In the genomic region with DNA sequence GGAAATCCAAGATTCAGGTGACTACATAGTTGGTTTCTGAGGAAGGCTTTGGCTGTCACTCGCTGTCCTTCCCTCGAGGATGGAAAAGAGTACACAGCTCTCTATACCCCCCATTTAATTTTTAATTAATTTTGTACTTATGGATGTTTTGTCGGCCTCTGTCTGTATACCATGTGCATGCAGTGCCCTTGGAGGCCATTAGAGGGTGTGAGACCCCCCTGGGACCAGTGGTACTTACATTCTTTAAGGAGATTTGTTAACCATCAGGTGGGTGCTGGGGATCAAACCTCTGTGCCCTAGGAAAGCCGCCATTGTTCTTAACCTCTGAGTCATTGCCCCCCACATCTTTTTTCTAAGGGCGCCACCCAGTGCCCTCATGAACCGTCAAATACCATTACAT, we compare ENCODE assay signal across 28 mouse cellular contexts. TPM values are rescaled to one million over a fixed set of nuclear protein-coding genes. Genes with fewer than 3 reads are reported as not detected.
A peak's percentile ranks its signal among the peaks of the same experiment; 100 is the strongest.
DNase-seq lines count a peak whose midpoint lies in the region; ATAC-seq and TF ChIP-seq lines count a peak whose summit lies in the region.
"Had no signal": no experiment of that assay in that cellular context is flagged by ENCODE, and none has a peak within 500 bp of the region (broad histone marks: within the 10 kb centered on the region; RNA-seq: fewer than 3 reads in every experiment).

No protein-coding gene starts in this region.

- no peak for TF ChIP-seq EP300 in ES-Bruce4 (IDR thresholded peaks at IDR 0.05; ENCODE audit: insufficient read depth, low read depth, low read length)

- no peak overlapping the region for H3K9ac ChIP-seq in intestine, postnatal 0 days (ENCODE audit: low read depth, low read length)
- H3K9ac ChIP-seq in intestine, embryonic 16.5 days (ENCODE audit: low read depth, low read length), result no peak overlapping the region
- H3K9ac ChIP-seq in lung, embryonic 14.5 days, result no peak overlapping the region
- no peak overlapping the region for H3K9ac ChIP-seq in ES-Bruce4 (ENCODE audit: low read depth, poor library complexity, severe bottlenecking)
- H3K9ac ChIP-seq: limb, embryonic 12.5 days; liver, embryonic 13.5 days; midbrain, embryonic 13.5 days had no signal

- no peaks in the 10 kb centered on the region for H3K27me3 ChIP-seq in intestine, postnatal 0 days (replicated peaks; ENCODE audit: control insufficient read depth, insufficient read depth, low read length)
- H3K27me3 ChIP-seq in intestine, embryonic 16.5 days (replicated peaks; ENCODE audit: control insufficient read depth, insufficient read depth, low read length), result no peaks in the 10 kb centered on the region
- no peaks in the 10 kb centered on the region for H3K27me3 ChIP-seq in lung, embryonic 14.5 days (ENCODE audit: insufficient read depth, low read length)
- H3K27me3 ChIP-seq in ES-Bruce4 (ENCODE audit: control insufficient read depth, insufficient read depth, low read length, poor library complexity, severe bottlenecking), result no peaks in the 10 kb centered on the region

- 77% methylated on average over 6 of the region's 6 CpGs for WGBS in intestine, postnatal 0 days
- 78% methylated on average over 6 of the region's 6 CpGs for WGBS in intestine, embryonic 16.5 days
- WGBS in lung, embryonic 14.5 days, result 71% methylated on average over 6 of the region's 6 CpGs

- no peaks in the 10 kb centered on the region for H3K4me1 ChIP-seq in intestine, postnatal 0 days (replicated peaks; ENCODE audit: control insufficient read depth, insufficient read depth, low read length)
- H3K4me1 ChIP-seq in intestine, embryonic 16.5 days (ENCODE audit: control insufficient read depth, insufficient read depth, low read length), result peaks cover 6% of the 10 kb centered on the region; the same call in 1 of the 2 replicates
- H3K4me1 ChIP-seq in lung, embryonic 14.5 days (ENCODE audit: insufficient read depth), result no peaks in the 10 kb centered on the region
- no peaks in the 10 kb centered on the region for H3K4me1 ChIP-seq in ES-Bruce4 (ENCODE audit: control insufficient read depth, insufficient read depth, low read length)
- H3K4me1 ChIP-seq: limb, embryonic 12.5 days; liver, embryonic 13.5 days had no signal

- no peak overlapping the region for H3K4me2 ChIP-seq in intestine, postnatal 0 days (replicated peaks; ENCODE audit: low read depth)
- no peak overlapping the region for H3K4me2 ChIP-seq in intestine, embryonic 16.5 days (ENCODE audit: low read depth, low read length)
- no peak overlapping the region for H3K4me2 ChIP-seq in lung, embryonic 14.5 days
- H3K4me2 ChIP-seq: limb, embryonic 12.5 days; liver, embryonic 13.5 days; midbrain, embryonic 13.5 days had no signal

- DNase-seq in lung, embryonic 14.5 days, result no peak
- no peak for DNase-seq in lung, postnatal 10 days
- DNase-seq in brain, embryonic 14.5 days (ENCODE audit: low read depth), result no peak
- DNase-seq in adrenal gland, postnatal 14 days, result no peak
- DNase-seq: cerebellum, adult 11-12 months; cerebellum, postnatal 14 days; gastrocnemius, postnatal 36 days; kidney, adult 2 months; kidney, postnatal 10 days; liver, embryonic 13.5 days; lung, postnatal 14 days; right cerebral cortex, postnatal 25 days; spleen, adult 18-20 months; thymus, postnatal 25 days had no signal

- H3K27ac ChIP-seq in intestine, postnatal 0 days (ENCODE audit: low read depth, low read length), result no peak overlapping the region
- no peak overlapping the region for H3K27ac ChIP-seq in intestine, embryonic 16.5 days (ENCODE audit: low read length)
- no peak overlapping the region for H3K27ac ChIP-seq in lung, embryonic 14.5 days (ENCODE audit: low read depth)
- no peak overlapping the region for H3K27ac ChIP-seq in ES-Bruce4 (ENCODE audit: insufficient read depth, low read length)
- H3K27ac ChIP-seq: forebrain, embryonic 10.5 days; heart, embryonic 10.5 days; hindbrain, embryonic 10.5 days; limb, embryonic 12.5 days; liver, embryonic 13.5 days; midbrain, embryonic 13.5 days had no signal

- peaks cover 52% of the 10 kb centered on the region for H3K36me3 ChIP-seq in intestine, postnatal 0 days (ENCODE audit: control insufficient read depth, insufficient read depth)
- H3K36me3 ChIP-seq in intestine, embryonic 16.5 days (ENCODE audit: control insufficient read depth, insufficient read depth, low read length), result peaks cover 7% of the 10 kb centered on the region; the same call in 1 of the 2 replicates
- H3K36me3 ChIP-seq in lung, embryonic 14.5 days (ENCODE audit: insufficient read depth), result peaks cover 35% of the 10 kb centered on the region
- H3K36me3 ChIP-seq in ES-Bruce4 (ENCODE audit: control insufficient read depth, insufficient read depth, low read length, poor library complexity, severe bottlenecking), result no peaks in the 10 kb centered on the region

- ATAC-seq in intestine, postnatal 0 days, result no peak
- no peak for ATAC-seq in intestine, embryonic 16.5 days
- no peak for ATAC-seq in lung, embryonic 14.5 days (ENCODE audit: insufficient read depth)
- ATAC-seq: midbrain, embryonic 13.5 days had no signal

- no peak overlapping the region for H3K4me3 ChIP-seq in intestine, postnatal 0 days (ENCODE audit: low read depth, low read length)
- no peak overlapping the region for H3K4me3 ChIP-seq in intestine, embryonic 16.5 days (ENCODE audit: low read length)
- H3K4me3 ChIP-seq in lung, embryonic 14.5 days (ENCODE audit: low read depth, low read length), result no peak overlapping the region
- no peak overlapping the region for H3K4me3 ChIP-seq in ES-Bruce4 (ENCODE audit: low read depth, low read length)
- H3K4me3 ChIP-seq: forebrain, embryonic 10.5 days; heart, embryonic 10.5 days; hindbrain, embryonic 10.5 days; limb, embryonic 12.5 days; liver, embryonic 13.5 days; midbrain, embryonic 13.5 days had no signal

- no peak for TF ChIP-seq POLR2A in ES-Bruce4 (IDR thresholded peaks at IDR 0.05; ENCODE audit: insufficient read depth, low read length)
- TF ChIP-seq POLR2A in brain, embryonic 14.5 days (IDR thresholded peaks at IDR 0.05; ENCODE audit: borderline replicate concordance, extremely low read depth, insufficient read depth, insufficient read length, poor library complexity, severe bottlenecking), result no peak

- TF ChIP-seq CTCF in intestine, postnatal 0 days (IDR thresholded peaks at IDR 0.05; ENCODE audit: low read depth), result peak; percentile 45
- TF ChIP-seq CTCF in lung, embryonic 14.5 days (IDR thresholded peaks at IDR 0.05; ENCODE audit: low read depth), result peak; percentile 40
- peak; percentile 26 for TF ChIP-seq CTCF in ES-Bruce4 (IDR thresholded peaks at IDR 0.05; ENCODE audit: low read depth, low read length)
- TF ChIP-seq CTCF in brain, embryonic 14.5 days (IDR thresholded peaks at IDR 0.05; ENCODE audit: borderline replicate concordance, extremely low read depth, insufficient read depth, insufficient read length), result peak; percentile 27; the same call in 1 of the 2 replicates

- no peaks in the 10 kb centered on the region for H3K9me3 ChIP-seq in intestine, postnatal 0 days (ENCODE audit: control insufficient read depth)
- no peaks in the 10 kb centered on the region for H3K9me3 ChIP-seq in intestine, embryonic 16.5 days (ENCODE audit: control insufficient read depth, low read length)
- H3K9me3 ChIP-seq in lung, embryonic 14.5 days (ENCODE audit: low read depth, low read length), result no peaks in the 10 kb centered on the region
- no peaks in the 10 kb centered on the region for H3K9me3 ChIP-seq in ES-Bruce4 (replicated peaks; ENCODE audit: control insufficient read depth, insufficient read depth, low read length, poor library complexity, severe bottlenecking)
- H3K9me3 ChIP-seq: forebrain, embryonic 10.5 days; heart, embryonic 10.5 days; hindbrain, embryonic 10.5 days; limb, embryonic 12.5 days; liver, embryonic 13.5 days; midbrain, embryonic 13.5 days had no signal

RNA-seq across cellular contexts. Expression of a gene that starts 7.4 kb away (rescaled TPM):
- polyA plus RNA-seq in intestine, postnatal 0 days (2015; fragmentation: Nextera tagmentation; extraction: Ambion mirVana), result 9.9 and 11.9 TPM in 2 replicates
- 7.9 and 8.3 TPM in 2 replicates for polyA plus RNA-seq in intestine, embryonic 16.5 days (2015; fragmentation: Nextera tagmentation; extraction: Ambion mirVana)
- polyA plus RNA-seq in lung, embryonic 14.5 days (2014; fragmentation: Nextera tagmentation; extraction: Ambion mirVana), result 22.5 and 25.6 TPM in 2 replicates
- polyA plus RNA-seq in ES-Bruce4 (2011; ENCODE audit: insufficient read depth, insufficient read length, low read depth, missing spikeins), result 8.0 and 11.0 TPM in 2 replicates
- 20.7 and 34.4 TPM in 2 replicates for polyA plus RNA-seq in brain, embryonic 14.5 days (2012; rRNA removed)
- 21.3 and 21.8 TPM in 2 replicates for total RNA-seq in adrenal gland, postnatal 14 days (2021)

RNA-seq across cellular contexts. Expression of a gene that starts 12.6 kb away (rescaled TPM):
- 22.3 and 25.6 TPM in 2 replicates for polyA plus RNA-seq in intestine, postnatal 0 days (2015; fragmentation: Nextera tagmentation; extraction: Ambion mirVana)
- 43.4 and 45.8 TPM in 2 replicates for polyA plus RNA-seq in intestine, embryonic 16.5 days (2015; fragmentation: Nextera tagmentation; extraction: Ambion mirVana)
- 32.1 and 34.0 TPM in 2 replicates for polyA plus RNA-seq in lung, embryonic 14.5 days (2014; fragmentation: Nextera tagmentation; extraction: Ambion mirVana)
- 35.5 and 36.3 TPM in 2 replicates for polyA plus RNA-seq in ES-Bruce4 (2011; ENCODE audit: insufficient read depth, insufficient read length, low read depth, missing spikeins)
- polyA plus RNA-seq in brain, embryonic 14.5 days (2012; rRNA removed), result 39.3 and 54.8 TPM in 2 replicates
- 17.4 and 25.0 TPM in 2 replicates for total RNA-seq in adrenal gland, postnatal 14 days (2021)

RNA-seq across cellular contexts. Expression of a gene that starts 12.9 kb away (rescaled TPM):
- polyA plus RNA-seq in intestine, postnatal 0 days (2015; fragmentation: Nextera tagmentation; extraction: Ambion mirVana), result 2.2 and 2.3 TPM in 2 replicates
- polyA plus RNA-seq in intestine, embryonic 16.5 days (2015; fragmentation: Nextera tagmentation; extraction: Ambion mirVana), result 4.5 and 5.2 TPM in 2 replicates
- polyA plus RNA-seq in lung, embryonic 14.5 days (2014; fragmentation: Nextera tagmentation; extraction: Ambion mirVana), result 9.2 and 10.9 TPM in 2 replicates
- polyA plus RNA-seq in ES-Bruce4 (2011; ENCODE audit: insufficient read depth, insufficient read length, low read depth, missing spikeins), result 2.8 and 2.9 TPM in 2 replicates
- polyA plus RNA-seq in brain, embryonic 14.5 days (2012; rRNA removed), result 25.9 and 33.4 TPM in 2 replicates
- total RNA-seq in adrenal gland, postnatal 14 days (2021), result 10.6 and 11.6 TPM in 2 replicates

RNA-seq across cellular contexts. Expression of a gene that starts 34.3 kb away (rescaled TPM):
- polyA plus RNA-seq in intestine, postnatal 0 days (2015; fragmentation: Nextera tagmentation; extraction: Ambion mirVana), result 0.46 TPM in 1 of 2 replicates, not detected in the other
- polyA plus RNA-seq in intestine, embryonic 16.5 days (2015; fragmentation: Nextera tagmentation; extraction: Ambion mirVana), result not detected in 2 replicates
- polyA plus RNA-seq in lung, embryonic 14.5 days (2014; fragmentation: Nextera tagmentation; extraction: Ambion mirVana), result 0.37 and 0.53 TPM in 2 replicates
- polyA plus RNA-seq in ES-Bruce4 (2011; ENCODE audit: insufficient read depth, insufficient read length, low read depth, missing spikeins), result not detected in 2 replicates
- polyA plus RNA-seq in brain, embryonic 14.5 days (2012; rRNA removed), result 0.83 and 1.7 TPM in 2 replicates
- total RNA-seq in adrenal gland, postnatal 14 days (2021), result not detected in 2 replicates
- total RNA-seq: adrenal gland, postnatal 4 days; gastrocnemius, postnatal 36 days; layer of hippocampus, postnatal 25 days; megakaryocyte progenitor cell, adult 5-6 weeks had no signal
- polyA plus RNA-seq: C2C12; embryonic facial prominence, embryonic 11.5 days; forebrain, embryonic 10.5 days; heart, embryonic 10.5 days; hindbrain, embryonic 10.5 days; liver, embryonic 13.5 days; neural tube, embryonic 11.5 days had no signal

RNA-seq across cellular contexts. Expression of a gene that starts 38.3 kb away (rescaled TPM):
- polyA plus RNA-seq in intestine, postnatal 0 days (2015; fragmentation: Nextera tagmentation; extraction: Ambion mirVana), result 0.63 and 0.94 TPM in 2 replicates
- polyA plus RNA-seq in intestine, embryonic 16.5 days (2015; fragmentation: Nextera tagmentation; extraction: Ambion mirVana), result 0.49 and 0.65 TPM in 2 replicates
- 0.28 and 0.69 TPM in 2 replicates for polyA plus RNA-seq in lung, embryonic 14.5 days (2014; fragmentation: Nextera tagmentation; extraction: Ambion mirVana)
- 0.19 and 0.24 TPM in 2 replicates for polyA plus RNA-seq in ES-Bruce4 (2011; ENCODE audit: insufficient read depth, insufficient read length, low read depth, missing spikeins)
- 0.35 and 0.53 TPM in 2 replicates for polyA plus RNA-seq in brain, embryonic 14.5 days (2012; rRNA removed)
- total RNA-seq in adrenal gland, postnatal 14 days (2021), result 1.0 and 2.0 TPM in 2 replicates
- polyA plus RNA-seq: heart, embryonic 10.5 days; liver, embryonic 13.5 days had no signal
